Mouse (Mus musculus) heart, postnatal 0 days (tissue): ENCODE measurements around the gene Klf7.

Experiments
- CTCF ChIP-seq: IDR thresholded peaks from 2 replicates; pipeline ENCODE4 v1.5.1; 2016; ENCODE audit warnings: antibody characterized with exemption, control low read depth, low read depth
- EP300 ChIP-seq: IDR thresholded peaks from 2 replicates; pipeline ENCODE4 v1.6.1; 2016; ENCODE audit warnings: antibody characterized with exemption, low read depth

- no peak for TF ChIP-seq CTCF
- 0 out of 2 replicates have a peak, but pooled peaks have one; percentile 44 for TF ChIP-seq EP300
Measured at GRCm38 (mm10) chr1:64120811-64121515, 1.1 kb downstream of the Klf7 start.
